Mouse (Mus musculus) left cerebral cortex, postnatal 14 days (tissue): ENCODE data around the gene Gba. TPM values are rescaled to one million over a fixed set of nuclear protein-coding genes. Genes with fewer than 3 reads are reported as not detected.
"Not testable (repeated sequence)": the region's sequence is repeated elsewhere in the genome, so short reads cannot be mapped to it uniquely, and the experiment has no call there.

Source experiments
- DNase-seq, 2 experiments: peaks; one replicate each; pipeline ENCODE4 v3.0.0; 2021 to 2022; ENCODE audit warnings: low spot score in 2 of 2, mixed read lengths in 1 of 2
- intact Hi-C: fragments of 180-260 bp; cut with DNase I; formaldehyde crosslinking; loops from one replicate; pipeline ENCODE4 v1.15.1; 2025
- total RNA-seq, 2 experiments: library from RNA; stranded (reverse); gene quantifications; 2 replicates each; pipeline ENCODE4 v1.2.3; 2021

Gba gene
- total RNA-seq, 2 experiments from 2014 or later = 63.4 to 66.7 TPM

DNA sequence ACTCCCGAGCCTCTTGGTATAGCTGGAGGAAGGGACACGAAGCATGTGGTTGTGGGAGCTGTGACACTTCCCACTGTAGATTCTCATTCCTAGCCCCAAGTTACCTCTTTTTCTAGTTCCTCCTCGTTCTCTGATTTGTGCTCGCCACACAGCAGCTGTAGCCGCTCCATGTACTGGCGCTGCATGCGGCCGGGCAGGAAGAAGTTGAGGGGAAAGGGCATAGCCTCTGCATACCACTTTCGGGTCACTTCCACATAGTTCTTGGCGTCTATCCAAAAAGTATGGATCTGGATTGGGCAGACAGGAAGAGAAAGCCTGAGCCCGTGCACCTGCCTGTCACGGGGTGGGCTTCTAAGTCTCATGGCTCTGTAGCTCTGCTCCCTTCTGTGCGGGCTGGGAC, 7.4 kb downstream of the Gba start:
- no peak for DNase-seq
- intact Hi-C loops = loop anchor here (5.0 kb wide), 1 partner anchor 93 kb away; no protein-coding TSS in a partner anchor

DNA sequence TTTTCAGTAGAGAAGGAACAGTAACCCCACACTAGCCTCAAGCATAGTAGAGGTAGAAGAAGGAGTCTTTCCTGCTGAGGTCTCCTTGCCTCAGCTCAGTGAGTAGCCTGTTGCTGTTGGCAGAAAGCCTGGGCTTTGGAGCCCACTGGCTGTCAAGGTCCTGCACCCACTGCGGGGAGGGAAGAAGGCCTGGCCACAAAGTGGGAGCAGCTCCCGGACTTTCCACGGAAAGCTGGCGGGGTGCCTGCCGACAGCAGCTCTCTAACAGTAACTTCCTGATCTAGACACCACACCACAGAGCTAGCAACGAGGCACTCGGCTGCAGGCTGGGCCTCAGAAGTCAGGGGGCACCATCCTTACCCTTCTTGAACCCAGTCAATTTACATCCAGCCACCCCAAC, 8.0 kb downstream of the Gba start:
- no peak for DNase-seq
- intact Hi-C loops = loop anchor here (5.0 kb wide), 1 partner anchor 93 kb away; no protein-coding TSS in a partner anchor

DNA sequence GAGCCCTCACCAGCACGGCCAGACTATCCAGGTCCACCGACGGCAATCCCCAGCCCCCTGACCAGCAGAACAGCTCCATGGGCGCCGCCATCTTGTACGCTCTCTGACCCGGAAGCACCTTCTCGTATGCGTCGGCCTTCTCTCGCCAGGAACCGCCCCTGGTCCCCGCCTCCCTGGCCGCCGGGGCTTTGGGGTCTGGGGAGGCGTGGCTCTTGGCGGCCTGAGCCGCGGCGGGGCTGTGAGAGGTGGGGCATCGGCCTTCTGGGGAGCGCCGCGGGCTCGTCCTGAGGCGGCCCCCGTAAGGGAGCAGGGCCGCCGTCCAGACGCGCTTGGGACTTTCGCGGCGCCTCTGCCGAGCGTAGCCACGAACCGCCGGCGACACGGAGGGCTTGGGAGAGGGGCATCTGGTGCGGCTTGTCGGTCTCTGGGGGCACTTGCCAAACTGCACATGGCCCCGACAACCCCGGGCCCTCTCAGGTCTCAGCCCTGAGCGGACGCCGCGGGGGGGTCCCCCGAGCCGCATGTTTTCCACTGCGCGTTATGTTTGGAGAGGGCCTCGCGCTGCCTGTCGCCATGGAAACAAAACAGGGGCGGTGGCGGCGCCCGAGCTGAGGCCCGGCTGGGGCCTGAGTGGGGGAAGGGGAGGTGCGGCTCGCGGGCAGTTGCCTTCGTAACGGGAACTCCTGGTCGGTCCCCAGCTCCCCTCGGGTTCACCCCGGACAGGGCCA, 11.2 kb downstream of the Gba start:
- peak; percentile 84 to 90 for DNase-seq
- intact Hi-C loops = loop anchor here (5.0 kb wide), 1 partner anchor 97 kb away; no protein-coding TSS in a partner anchor

DNA sequence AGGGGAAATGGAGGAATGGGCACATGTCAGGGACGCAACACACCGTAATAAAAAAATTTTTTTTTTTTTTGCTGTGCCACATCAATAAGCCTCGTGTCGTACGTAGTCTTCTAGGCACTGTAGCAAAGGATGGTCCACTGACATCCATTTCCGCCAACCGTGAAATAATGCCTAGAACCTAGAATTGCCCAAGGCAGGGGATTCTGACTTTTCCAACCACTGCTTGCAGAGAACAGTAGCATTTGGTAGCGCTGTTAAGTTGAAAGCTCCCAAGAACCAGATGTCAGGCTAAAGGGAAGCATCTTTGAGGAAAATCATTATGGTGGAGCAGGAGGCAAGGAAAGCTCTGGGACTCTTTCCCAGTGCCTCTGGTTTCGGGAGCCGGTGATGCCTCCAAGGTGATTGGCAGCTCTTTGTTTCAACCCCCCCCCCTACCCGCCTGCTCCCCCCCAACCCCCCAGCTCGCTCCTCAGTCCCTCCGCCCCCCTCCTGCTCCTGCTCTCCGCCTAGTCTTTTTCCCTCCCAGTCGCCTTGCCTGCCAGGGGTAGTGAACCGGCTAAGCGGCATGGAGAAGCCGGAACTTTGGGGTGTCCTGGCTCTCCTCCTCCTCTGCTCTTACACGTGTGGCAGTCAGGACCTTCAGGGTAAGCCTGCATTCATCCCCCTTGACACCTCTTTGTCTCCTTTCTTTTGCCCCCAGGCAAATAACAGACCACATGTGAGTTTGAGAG, 12.1 kb downstream of the Gba start, which contains the start of gene Thbs3:
Thbs3 (plus strand) TSS at position 500 of the 731 bp plus-strand sequence.
- DNase-seq = no peak
- intact Hi-C loops = loop anchor here (5.0 kb wide), 1 partner anchor 98 kb away; no protein-coding TSS in a partner anchor

DNA sequence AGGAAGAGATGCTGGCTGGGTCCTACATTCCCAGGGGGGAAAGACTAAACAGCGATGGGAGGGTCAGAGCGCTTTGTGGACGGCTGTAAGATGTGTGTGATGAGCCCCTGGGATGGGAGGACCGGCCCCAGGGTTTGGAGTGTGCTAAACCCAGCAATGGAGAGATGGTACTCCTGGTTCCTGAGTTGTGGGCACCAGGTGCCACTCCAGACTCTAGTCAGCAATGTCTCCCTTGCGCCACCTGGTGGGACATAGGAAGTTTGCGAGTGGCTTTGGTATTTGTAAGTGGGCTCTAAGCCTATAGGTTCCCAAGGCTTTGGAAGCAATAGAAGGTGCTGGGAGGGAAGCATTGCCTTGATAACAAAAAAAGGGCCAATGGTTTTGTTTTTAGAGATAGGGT, 13.1 kb downstream of the Gba start:
- DNase-seq = peak; percentile 92 to 96
- intact Hi-C loops = no loop called here

DNA sequence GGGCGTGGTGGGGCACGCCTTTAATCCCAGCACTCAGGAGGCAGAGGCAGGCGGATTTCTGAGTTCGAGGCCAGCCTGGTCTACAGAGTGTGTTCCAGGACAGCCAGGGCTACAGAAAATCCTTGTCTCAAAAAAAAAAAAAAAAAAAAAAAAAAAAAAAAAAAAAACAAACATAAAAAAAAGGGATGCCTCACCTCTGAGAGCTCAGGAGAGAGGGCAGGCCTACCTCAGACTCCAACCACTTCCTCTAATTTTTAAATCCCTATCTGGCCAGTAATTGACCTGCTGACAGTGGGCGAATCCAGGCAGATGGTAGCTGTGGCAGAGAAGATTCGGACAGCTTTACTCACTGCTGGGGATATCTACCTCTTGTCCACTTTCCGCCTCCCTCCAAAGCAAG, 13.7 kb downstream of the Gba start:
- DNase-seq, intact Hi-C loops: not testable (repeated sequence)

DNA sequence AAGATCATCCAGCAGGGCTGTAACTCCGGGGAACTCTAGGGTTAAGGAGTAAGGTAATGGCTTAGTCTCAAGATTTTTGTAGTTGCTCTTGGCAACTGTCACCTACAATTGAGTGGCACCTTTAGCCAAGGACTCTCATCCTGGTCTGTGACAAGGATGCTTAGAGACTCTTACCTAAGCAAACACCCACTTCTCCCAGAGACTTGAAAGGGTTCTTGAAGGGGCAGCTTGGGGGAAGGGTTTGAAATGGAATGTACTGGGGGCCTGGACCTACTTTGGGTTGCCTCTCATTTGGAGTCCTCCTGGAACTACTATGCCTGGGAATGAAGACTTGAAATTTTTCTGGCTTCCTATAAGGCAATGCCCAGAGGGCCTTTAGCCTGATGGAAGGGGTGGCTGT, 15.5 kb downstream of the Gba start:
- intact Hi-C loops = no loop called here
- DNase-seq = no peak

DNA sequence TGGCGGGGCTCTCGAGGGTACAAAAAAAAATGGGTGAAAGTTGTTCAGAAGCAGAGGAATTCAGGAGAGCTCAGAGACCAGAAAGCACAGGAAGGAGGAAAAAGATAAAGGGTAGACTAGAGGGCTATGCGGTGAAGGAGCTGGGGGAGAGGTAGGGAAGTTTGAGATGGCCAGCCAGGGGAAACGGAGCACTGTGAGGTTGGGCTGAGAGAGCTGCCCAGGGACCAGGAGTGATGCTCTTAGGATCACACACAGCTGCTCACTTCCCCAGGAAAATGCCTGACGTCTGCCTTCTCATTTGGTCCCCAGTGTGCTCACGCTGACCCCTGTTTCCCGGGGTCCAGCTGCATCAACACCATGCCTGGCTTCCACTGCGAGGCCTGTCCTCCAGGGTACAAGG, 16.8 kb downstream of the Gba start:
- intact Hi-C loops = no loop called here
- DNase-seq = no peak

DNA sequence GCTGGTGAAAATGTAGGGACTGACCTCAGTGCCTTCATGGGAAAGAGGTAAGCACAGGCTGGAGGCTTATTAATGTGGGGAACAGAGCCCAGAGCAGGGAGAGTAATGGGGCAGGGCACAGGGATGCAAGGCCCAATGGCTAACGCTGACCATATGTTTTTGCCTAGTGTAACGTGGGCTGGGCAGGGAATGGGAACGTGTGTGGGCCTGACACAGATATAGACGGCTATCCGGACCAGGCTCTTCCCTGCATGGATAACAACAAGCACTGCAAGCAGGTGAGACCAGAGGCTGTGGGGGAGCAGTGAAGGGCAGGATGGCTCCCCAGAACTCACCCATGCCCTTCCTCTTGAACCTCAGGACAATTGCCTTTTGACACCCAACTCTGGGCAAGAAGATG, 18.4 kb downstream of the Gba start:
- intact Hi-C loops = loop anchor here (10.0 kb wide), 1 partner anchor 554 kb away; the partner anchor contains the start of gene Ube2q1
- no peak for DNase-seq

DNA sequence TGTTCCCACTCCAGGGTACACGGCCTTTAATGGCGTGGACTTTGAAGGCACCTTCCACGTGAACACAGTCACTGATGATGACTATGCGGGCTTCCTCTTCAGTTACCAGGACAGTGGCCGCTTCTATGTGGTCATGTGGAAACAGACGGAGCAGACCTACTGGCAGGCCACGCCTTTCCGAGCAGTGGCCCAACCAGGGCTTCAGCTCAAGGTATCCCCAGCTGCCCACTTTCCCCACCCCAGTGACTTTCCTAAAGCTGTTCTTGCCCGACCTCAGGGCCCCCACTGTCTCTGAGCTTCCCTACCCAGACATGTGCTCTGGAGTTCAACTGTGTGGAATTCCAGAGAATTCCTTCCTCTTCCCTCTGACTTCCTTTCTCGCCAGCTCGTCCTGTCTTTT, 22.1 kb downstream of the Gba start:
- intact Hi-C loops = loop anchor here (10.0 kb wide), 1 partner anchor 550 kb away; the partner anchor contains the start of gene Ube2q1
- DNase-seq = no peak

DNA sequence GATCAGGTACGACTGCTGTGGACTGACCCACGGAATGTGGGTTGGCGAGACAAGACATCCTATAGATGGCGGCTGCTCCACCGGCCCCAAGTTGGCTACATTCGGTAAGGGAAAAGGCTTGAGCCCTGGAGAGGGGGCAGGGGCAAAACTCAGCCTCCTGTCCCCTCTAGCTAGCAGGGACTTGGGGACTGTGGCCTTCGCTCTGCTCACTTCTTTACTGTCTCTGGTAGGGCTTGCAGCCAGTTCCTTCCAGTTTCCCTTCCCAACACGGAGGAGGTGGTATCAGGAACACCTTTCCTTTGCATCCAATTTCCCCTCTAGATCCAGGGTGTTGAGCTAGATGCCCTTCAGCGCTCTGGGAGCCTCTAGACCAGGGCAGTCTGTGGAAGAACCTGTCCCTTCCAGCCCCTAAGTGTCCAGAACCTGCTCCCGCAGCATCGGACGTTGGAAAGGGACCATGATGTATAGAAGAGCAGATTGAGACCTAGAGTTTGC, 22.6 kb downstream of the Gba start:
- DNase-seq = no peak
- intact Hi-C loops = loop anchor here (10.0 kb wide), 1 partner anchor 549 kb away; the partner anchor contains the start of gene Ube2q1

DNA sequence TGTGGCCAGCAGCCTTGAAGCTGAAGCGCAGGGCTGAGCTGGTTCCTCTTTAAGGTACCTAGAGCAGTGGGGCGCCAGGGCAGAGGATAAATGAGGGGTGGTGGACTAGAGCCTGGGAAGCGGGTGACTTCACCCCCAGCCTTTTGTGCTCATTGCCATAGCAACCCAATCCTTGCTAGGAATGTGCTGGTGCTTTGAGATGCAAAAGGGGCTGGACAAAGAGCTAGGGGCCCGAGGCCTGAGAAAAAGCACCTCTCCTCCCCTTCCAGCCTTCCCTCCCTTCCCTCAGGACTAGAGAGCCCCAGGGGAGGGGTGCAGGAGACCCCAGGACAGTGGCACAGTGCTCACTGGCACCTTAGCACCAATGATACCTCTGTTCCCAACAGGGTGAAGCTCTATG, 23.2 kb downstream of the Gba start:
- intact Hi-C loops = loop anchor here (10.0 kb wide), 1 partner anchor 549 kb away; the partner anchor contains the start of gene Ube2q1
- peak in 1 of 2 experiments; percentile 55 for DNase-seq

DNA sequence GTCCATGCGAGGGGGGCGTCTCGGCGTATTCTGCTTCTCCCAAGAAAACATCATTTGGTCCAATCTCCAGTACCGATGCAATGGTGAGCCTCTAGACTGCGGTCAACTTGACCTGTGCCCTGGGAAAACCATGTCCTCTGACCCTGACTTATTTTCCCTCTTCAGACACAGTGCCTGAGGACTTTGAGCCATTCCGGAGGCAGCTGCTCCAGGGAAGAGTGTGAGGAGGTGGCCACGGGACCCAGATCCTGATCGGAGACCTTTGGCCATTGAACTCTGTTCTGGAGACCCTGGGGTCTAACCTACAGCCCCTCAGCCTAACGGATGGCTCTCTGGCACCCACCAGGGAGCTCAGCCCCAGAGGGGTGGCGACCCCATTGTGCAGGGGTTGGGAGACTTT, 23.6 kb downstream of the Gba start:
- no peak for DNase-seq
- intact Hi-C loops = loop anchor here (10.0 kb wide), 1 partner anchor 548 kb away; the partner anchor contains the start of gene Ube2q1

DNA sequence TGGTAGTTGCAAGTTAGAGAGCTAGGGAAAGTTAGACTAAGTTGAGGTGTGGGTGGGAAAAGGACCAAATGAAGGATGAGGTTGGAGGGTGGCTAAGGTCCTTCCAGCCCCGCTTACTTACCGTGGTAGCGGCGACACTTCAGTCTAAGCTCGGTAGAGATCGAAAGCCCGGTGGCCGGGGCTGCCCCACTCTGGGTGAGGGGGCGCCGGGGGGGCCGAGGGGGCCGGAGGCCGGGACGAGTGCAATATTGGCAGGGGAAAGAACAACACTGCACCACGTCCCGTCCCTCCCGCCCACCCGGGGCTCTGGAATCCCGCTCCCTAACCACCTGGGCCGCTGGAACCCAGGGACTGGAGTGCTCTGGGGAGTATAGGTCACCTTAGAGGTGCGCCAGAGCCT, 24.2 kb downstream of the Gba start, which contains the start of gene Mtx1:
Mtx1 (minus strand) TSS at position 189 of the 400 bp plus-strand sequence.
- intact Hi-C loops = loop anchor here (10.0 kb wide), 1 partner anchor 548 kb away; the partner anchor contains the start of gene Ube2q1

DNA sequence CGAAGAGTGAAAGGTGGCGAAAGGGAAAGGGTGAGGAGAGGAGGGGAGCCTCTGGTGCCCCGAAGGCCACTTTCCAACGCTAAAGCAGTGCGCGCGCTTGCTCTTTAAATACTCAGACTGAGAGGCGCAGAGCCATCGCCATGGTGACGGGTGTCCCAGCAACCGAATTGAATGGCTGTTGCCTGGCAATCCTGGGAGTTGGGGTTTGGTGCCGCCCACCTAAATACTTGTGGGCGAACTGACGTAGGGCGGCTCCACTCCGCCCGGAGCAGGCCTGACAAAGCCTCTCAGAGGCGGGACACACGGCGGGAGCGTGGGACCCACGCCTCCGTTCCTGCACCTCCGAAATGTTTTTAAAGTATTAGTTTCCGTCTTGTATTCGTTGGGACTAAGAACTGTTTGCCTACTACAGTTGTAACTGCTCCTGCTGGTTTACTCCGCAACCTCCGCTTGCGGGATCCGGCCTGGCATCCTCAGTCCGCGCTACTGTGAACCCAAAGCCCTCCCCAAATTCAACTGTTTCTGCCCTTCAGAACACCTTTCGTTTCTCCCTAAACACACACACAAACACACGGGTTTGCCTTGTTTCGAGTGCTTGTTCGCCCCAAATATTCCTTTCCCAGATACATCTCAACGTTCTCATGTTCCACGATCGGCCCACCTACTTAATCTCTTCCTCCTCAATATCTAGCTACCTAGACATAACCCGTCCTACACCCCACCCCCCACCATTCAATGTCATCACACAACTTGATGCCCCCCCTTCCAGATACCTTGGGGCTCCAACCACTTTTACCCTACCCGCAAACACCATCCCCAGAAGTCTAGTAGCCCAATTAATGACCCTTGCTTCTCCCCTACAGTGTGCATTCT, 24.8 kb downstream of the Gba start:
- intact Hi-C loops = loop anchor here (10.0 kb wide), 1 partner anchor 547 kb away; the partner anchor contains the start of gene Ube2q1

More for the DNA sequence above, 24.2 kb downstream of the Gba start, which contains the start of gene Mtx1:
- DNase-seq = no peak

DNA sequence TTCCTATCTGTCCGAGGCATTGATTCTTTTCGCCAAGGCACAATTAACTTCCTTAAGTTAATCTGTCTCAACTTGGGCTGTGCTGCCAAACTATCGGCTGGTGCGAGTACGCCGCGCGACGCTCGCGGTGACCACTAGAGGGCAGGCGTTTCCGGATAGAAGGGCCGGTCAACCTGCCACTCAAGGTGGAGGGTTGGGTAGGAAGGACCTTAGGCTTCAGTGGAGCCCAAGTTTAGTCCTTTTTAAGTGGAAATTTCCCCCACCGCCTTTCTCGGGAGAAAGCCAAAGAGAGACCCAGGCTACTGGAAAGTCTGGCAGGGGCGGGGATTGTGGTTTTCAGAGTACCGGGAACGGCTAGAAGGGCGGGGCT, 25.4 kb downstream of the Gba start:
- DNase-seq = peak; percentile 81 to 87
- intact Hi-C loops = loop anchor here (10.0 kb wide), 1 partner anchor 547 kb away; the partner anchor contains the start of gene Ube2q1

More for the DNA sequence above, 24.8 kb downstream of the Gba start:
- peak; percentile 93 to 95 for DNase-seq

DNA sequence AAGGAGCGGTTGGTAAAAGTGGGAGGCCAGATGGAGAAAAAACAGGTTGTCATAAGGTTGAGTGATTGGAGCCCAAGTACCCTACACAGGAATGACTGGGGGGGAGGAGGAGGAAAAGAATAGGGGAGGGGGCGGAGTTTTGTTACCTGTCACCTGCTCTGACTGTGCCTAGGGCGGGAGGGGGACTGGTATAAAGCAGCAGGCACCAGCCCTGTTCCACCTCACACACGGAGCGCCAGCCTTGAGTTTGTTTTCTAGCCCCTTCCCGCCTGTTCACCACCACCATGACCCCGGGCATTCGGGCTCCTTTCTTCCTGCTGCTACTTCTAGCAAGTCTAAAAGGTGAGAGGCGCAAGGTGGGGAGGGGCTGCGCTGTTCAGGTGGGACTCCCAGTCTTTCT, 26.1 kb downstream of the Gba start, which contains the start of gene Muc1:
Muc1 (plus strand) TSS at position 222 of the 400 bp plus-strand sequence.
- intact Hi-C loops = loop anchor here (10.0 kb wide), 1 partner anchor 546 kb away; the partner anchor contains the start of gene Ube2q1
- no peak for DNase-seq

DNA sequence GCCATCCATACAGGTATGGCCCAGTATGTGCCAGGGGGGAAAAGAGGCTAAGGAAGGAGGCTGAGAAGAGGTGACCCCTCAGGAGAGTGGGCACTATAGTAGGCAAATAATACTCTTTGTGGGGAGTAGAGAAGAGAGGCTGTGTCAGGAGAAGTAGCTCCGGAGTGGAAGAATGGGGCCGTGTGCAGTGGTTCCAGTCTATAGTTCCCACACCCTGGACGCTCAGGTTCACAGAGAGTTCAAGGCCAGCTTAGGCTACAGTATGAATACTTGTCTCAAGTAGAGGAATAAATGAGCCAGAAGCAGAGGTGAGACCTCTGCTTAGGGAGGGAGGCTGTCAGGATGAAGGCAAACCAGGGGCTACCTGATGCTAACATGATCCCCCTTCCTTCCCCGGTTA, 26.5 kb downstream of the Gba start:
- intact Hi-C loops = loop anchor here (10.0 kb wide), 1 partner anchor 546 kb away; the partner anchor contains the start of gene Ube2q1
- no peak for DNase-seq
